Mouse (Mus musculus) small intestine, adult 2 months (tissue): ENCODE measurements at regions not wholly inside any gene's neighbourhood (a gene's known extent, or its start where the extent isn't known, plus 50 kb on each side); places are given as distances from the start of the nearest gene placed in this dataset.

Experiments
- CTCF ChIP-seq: fragments of 200-500 bp; IDR thresholded peaks from 2 replicates; pipeline ENCODE4 v1.5.1; 2012; ENCODE audit warnings: low read depth, mild to moderate bottlenecking, control low read depth, inconsistent platforms, low read length, moderate library complexity, mixed read lengths; ENCODE audit not compliant: insufficient replicate concordance, insufficient read length; ENCODE audit errors: extremely low read depth
- POLR2A ChIP-seq: fragments of 200-500 bp; IDR thresholded peaks from 2 replicates; pipeline ENCODE4 v1.6.1; 2012; ENCODE audit warnings: low read depth, mild to moderate bottlenecking, control low read depth, inconsistent platforms, low read length, moderate library complexity

DNA sequence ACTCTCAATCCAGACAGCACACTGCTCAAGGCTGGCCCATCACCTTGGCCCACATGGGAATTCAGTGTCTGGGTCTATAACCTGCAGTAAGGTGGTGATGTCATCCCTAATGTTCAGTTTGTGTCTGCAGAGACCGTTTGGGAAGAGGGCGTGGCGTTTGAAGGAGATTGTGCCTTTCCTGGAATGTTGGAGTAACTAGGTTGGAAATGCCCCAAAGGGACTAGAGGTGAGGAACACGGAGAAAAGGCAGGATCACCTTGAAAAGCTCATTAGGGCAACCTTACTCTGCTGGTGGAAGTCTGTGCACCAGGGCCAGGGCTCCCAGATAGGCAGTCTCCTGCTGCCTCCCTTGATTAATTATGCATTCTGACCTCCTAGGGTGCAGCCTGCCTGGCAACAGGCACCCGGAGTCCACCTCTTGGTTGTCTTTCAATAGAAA is 400.6 kb upstream of the Slc30a5 start:
- TF ChIP-seq POLR2A, result no peak
- TF ChIP-seq CTCF, result no peak
